Mouse (Mus musculus) left cerebral cortex, postnatal 14 days (tissue): ENCODE results near the gene Ccdc116. TPM values are rescaled to one million over a fixed set of nuclear protein-coding genes. Genes with fewer than 3 reads are reported as not detected.
"Not testable (repeated sequence)": the region's sequence is repeated elsewhere in the genome, so short reads cannot be mapped to it uniquely, and the experiment has no call there.

Source experiments
- DNase-seq, 2 experiments: peaks; one replicate each; pipeline ENCODE4 v3.0.0; 2021 to 2022; ENCODE audit warnings: low spot score in 2 of 2, mixed read lengths in 1 of 2
- intact Hi-C: fragments of 180-260 bp; cut with DNase I; formaldehyde crosslinking; loops from one replicate; pipeline ENCODE4 v1.15.1; 2025
- long read RNA-seq, 2 experiments: library from polyadenylated mRNA; stranded (forward); transcript quantifications; one replicate each; pipeline ENCODE4 v2.0.0; 2021
- total RNA-seq, 2 experiments: library from RNA; stranded (reverse); gene quantifications; 2 replicates each; pipeline ENCODE4 v1.2.3; 2021

Ccdc116 gene
- total RNA-seq = 1 to 10 TPM; 4.6 to 5.4 TPM
- long read RNA-seq, experiment 1, full-length matches to known transcripts = 1 of 4 reads
- long read RNA-seq, experiment 1, partial matches to known transcripts = 0 of 4 reads
- long read RNA-seq, experiment 1, other reads (novel, unspliced or antisense) = 3 of 4 reads
- long read RNA-seq, experiment 2, full-length matches to known transcripts = 4 of 4 reads
- long read RNA-seq, experiment 2, partial matches to known transcripts = 0 of 4 reads
- long read RNA-seq, experiment 2, other reads (novel, unspliced or antisense) = 0 of 4 reads

- DNase-seq = peak; percentile 82 to 87
- intact Hi-C loops = no loop called here
Observed at GRCm38 (mm10) chr16:17146772-17147235, at the start of gene Ccdc116. Gene Ccdc116 (minus strand): TSS chr16:17147229.

GRCm38 (mm10) chr16:17193823-17194222, 46.8 kb upstream of the Ccdc116 start:
- intact Hi-C loops = no loop called here
- DNase-seq = no peak

- no peak for DNase-seq
- intact Hi-C loops = no loop called here
Observed at GRCm38 (mm10) chr16:17185475-17185874, 38.4 kb upstream of the Ccdc116 start.

GRCm38 (mm10) chr16:17183003-17183402, 36.0 kb upstream of the Ccdc116 start:
- no peak for DNase-seq
- intact Hi-C loops = no loop called here

DNA sequence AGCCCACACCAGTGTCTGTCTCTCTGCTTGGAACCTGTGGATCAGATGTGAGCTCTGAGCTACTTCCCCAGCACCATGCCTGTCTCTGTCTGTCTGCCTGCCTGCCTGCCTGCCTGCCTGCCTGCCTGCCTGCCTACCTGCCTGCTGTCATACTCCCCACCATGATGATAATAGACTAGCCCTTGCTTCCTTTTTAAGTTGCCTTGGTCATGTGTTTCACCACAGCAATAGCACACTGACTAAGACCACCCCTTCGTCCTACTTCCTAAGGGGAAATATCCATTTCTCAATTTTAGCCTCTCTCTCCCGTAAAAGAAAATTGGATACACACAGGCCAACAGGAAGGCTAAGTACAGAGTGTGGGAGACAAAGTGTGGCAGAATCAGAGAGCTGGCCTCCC, 35.1 kb upstream of the Ccdc116 start:
- intact Hi-C loops = no loop called here
- no peak for DNase-seq

GRCm38 (mm10) chr16:17181382-17181781, 34.4 kb upstream of the Ccdc116 start:
- DNase-seq = peak in 1 of 2 experiments; percentile 20
- intact Hi-C loops = no loop called here

GRCm38 (mm10) chr16:17179706-17180105, 32.7 kb upstream of the Ccdc116 start:
- intact Hi-C loops = no loop called here
- no peak for DNase-seq

GRCm38 (mm10) chr16:17177623-17178170, 30.7 kb upstream of the Ccdc116 start:
- intact Hi-C loops = no loop called here

GRCm38 (mm10) chr16:17175765-17176164, 28.7 kb upstream of the Ccdc116 start:
- intact Hi-C loops = no loop called here

More at GRCm38 (mm10) chr16:17177623-17178170, 30.7 kb upstream of the Ccdc116 start:
- no peak for DNase-seq

GRCm38 (mm10) chr16:17168049-17168448, 21.0 kb upstream of the Ccdc116 start:
- intact Hi-C loops = no loop called here
- DNase-seq = no peak

More at GRCm38 (mm10) chr16:17175765-17176164, 28.7 kb upstream of the Ccdc116 start:
- DNase-seq = no peak

- intact Hi-C loops = no loop called here
Observed at GRCm38 (mm10) chr16:17167179-17167578, 20.1 kb upstream of the Ccdc116 start.

GRCm38 (mm10) chr16:17165478-17165877, 18.4 kb upstream of the Ccdc116 start:
- intact Hi-C loops = not testable (repeated sequence)

More at GRCm38 (mm10) chr16:17167179-17167578, 20.1 kb upstream of the Ccdc116 start:
- DNase-seq = no peak

GRCm38 (mm10) chr16:17154346-17154745, 7.3 kb upstream of the Ccdc116 start:
- intact Hi-C loops = loop anchor here (5.0 kb wide), 1 partner anchor 48 kb away; the partner anchor contains the start of gene Ube2l3
- no peak for DNase-seq

More at GRCm38 (mm10) chr16:17165478-17165877, 18.4 kb upstream of the Ccdc116 start:
- not testable (repeated sequence) for DNase-seq

GRCm38 (mm10) chr16:17151874-17152273, 4.8 kb upstream of the Ccdc116 start:
- DNase-seq = no peak
- intact Hi-C loops = loop anchor here (5.0 kb wide), 1 partner anchor 50 kb away; the partner anchor contains the start of gene Ube2l3

DNA sequence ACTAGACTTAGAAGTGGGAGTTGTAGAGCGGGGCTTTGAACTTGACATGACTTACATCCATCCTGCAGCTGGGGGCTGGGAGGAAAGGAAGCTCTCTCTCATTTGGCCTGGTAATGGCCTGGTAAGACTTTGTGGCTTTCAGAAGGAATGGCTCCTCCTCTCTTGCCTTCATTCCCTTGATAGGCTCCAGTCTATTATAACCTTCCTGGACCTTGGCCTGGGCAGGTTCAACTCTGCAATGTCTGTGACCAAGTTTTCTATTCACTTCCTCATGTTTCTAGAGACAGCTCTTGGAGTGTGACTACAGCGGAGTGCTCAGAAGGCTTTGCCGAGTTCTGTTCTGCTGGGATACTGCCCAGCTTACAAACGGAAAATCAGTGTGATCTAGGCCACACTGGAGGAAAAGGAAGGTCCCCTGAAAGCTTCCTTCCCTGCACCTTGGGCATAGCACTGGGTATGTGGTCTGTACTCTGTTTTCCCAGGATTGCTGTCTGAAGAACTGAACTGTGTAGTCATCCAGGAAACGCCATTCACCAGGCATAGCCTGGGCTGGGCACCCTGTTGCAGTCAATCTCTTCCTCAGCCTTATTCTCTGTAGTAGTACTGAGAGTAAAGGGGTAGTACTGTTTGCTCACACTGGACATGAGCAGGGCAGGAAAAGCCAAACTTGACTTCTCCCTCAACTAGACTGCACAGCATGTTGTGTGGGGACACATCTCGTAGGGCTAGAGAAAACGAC, 3.7 kb upstream of the Ccdc116 start:
- no peak for DNase-seq
- intact Hi-C loops = loop anchor here (5.0 kb wide), 1 partner anchor 52 kb away; the partner anchor contains the start of gene Ube2l3

DNA sequence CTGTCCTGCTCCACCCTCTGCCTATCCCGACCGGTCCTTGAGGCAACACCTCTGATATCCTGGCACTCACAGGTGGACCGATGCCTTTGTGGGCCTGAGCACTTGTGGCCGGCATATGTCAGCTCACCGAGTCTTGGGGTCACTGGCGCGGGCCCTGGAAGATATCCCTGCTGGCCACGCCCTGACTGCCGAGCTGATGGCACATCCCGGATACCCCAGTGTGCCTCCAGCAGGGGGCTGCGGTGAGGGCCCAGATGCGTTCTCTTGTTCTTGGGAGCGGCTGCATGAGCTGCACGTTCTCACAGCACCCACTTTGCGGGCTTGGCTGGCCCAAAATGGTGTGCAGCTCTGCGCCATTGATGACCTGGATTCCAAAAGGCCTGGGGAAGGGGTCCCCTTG, 1.1 kb upstream of the Ccdc116 start:
- intact Hi-C loops = no loop called here

DNA sequence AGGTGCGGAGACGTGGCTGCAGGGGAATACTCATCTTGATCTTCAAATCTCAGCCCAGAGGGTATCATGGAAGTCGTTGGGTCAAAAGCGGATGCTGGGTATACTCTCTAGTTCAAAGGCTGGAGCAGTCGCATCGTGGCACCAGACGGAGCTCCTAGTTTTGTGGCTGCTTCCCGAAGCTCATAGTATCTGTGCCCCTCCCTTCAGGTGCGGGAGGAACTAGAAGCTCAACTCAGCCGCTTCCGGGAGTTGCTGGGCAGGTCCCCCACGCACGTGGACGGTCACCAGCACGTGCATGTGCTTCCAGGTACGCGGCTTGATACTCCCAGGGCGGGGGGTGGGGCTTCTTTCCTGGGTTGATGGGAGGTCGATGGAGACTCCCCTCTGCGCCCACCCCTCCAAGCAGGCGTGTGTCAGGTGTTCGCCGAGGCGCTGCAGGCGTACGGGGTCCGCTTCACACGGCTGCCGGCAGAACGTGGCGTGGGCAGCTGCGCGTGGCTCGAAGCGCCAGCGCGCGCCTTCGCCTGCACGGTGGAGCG, 431 bp upstream of the Ccdc116 start:
- intact Hi-C loops = no loop called here
- DNase-seq = peak; percentile 53 to 60

More for the DNA sequence above, 1.1 kb upstream of the Ccdc116 start:
- peak in 1 of 2 experiments; percentile 23 for DNase-seq

- intact Hi-C loops = no loop called here
Observed at GRCm38 (mm10) chr16:17144339-17144738, 2.7 kb downstream of the Ccdc116 start, which contains the start of gene Ydjc. Gene Ydjc (plus strand): TSS chr16:17144621.

GRCm38 (mm10) chr16:17137355-17137754, 9.7 kb downstream of the Ccdc116 start:
- intact Hi-C loops = no loop called here
- DNase-seq = no peak

More at GRCm38 (mm10) chr16:17144339-17144738, 2.7 kb downstream of the Ccdc116 start, which contains the start of gene Ydjc:
- no peak for DNase-seq

GRCm38 (mm10) chr16:17132906-17133200, 14.2 kb downstream of the Ccdc116 start:
- intact Hi-C loops = loop anchor here (5.0 kb wide), 1 partner anchor 144 kb away; the partner anchor contains the start of gene Tmem191c
- no peak for DNase-seq
